Mouse (Mus musculus) thymus, postnatal 0 days (tissue): ENCODE measurements at regions not wholly inside any gene's neighbourhood (a gene's known extent, or its start where the extent isn't known, plus 50 kb on each side); places are given as distances from the start of the nearest gene placed in this dataset.

Source experiments
- DNase-seq: peaks from one replicate; pipeline ENCODE4 v3.0.0-alpha.2; 2015; ENCODE audit warnings: low spot score

DNA sequence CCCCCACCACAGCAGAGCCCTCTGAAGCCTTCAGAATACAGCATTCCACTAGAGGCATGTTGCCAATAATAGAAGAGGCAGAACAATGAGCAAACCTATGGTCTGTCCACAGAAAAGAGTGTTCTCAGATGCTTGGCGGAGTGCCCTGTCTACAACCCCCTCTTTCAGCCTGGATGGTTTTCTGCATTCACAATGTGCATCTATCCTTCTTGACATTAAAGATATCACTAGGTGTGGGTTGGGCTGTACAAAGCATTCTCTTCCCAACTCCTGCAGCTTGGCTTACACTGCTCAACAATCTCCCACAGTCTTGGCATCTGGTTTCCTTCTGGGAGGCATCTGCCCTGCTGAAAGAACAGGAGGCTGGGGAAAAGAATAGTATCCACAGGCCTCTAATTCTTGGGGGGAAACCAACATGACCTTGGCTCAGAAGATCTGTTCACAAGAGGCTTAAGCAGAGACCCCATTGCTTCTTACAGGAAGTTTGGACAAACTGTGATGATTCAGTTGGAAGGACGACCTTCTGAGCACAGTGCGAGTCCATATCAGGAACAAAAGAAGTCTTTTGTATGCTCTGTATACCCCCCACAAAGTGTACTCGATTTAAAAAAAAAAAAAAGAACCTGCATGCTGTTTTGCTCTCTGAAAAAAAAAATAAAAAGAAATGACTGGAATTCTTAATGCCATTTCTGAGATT is 296.9 kb upstream of the Frg1 start:
- DNase-seq: no peak

DNA sequence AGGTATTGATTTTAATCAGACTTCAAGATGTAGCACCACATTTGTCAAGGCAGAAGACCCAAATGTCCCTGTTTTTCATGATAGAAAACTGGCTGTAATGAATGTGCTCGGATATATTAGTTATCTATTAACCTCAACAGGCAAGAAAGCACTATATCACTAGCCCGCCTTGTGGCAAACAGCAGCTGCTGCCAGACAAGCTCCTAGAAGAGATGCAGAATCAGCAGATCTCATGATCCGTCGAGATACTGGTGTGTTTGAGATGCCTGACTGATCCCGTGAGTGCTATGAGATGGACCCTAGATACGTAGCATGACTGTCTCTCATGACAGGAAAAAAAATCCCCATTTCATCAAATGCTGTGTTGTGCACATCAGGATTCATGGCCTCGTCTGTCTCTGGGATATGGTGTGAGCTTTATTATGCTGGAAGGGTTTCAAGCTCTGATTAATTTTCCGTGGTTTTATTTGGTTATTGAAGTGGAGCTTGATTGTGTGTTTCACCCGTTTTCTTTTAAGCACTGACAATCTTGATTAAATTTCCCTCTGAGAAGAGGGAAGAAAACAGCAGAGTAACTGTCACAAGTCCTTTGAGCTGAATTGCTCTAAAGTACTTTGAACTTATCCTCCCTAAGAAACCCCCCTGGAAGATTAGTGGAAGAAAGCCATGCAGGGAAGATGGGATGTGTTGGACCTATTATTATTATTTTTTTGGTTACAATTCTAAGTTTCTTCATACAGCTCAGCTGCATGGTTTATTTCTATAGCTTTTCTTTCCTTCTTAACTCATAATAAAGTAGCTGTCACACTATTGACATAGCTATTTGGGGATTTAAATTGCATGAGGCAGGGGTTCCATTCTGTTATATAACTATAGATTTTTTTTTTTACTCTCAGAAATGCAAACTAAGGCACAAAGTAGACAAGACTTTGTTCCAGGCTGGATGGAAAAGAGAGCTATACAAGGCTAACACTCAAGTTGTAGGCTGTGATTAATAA is 287.4 kb upstream of the Frg1 start:
- no peak for DNase-seq
